Mouse (Mus musculus) kidney, adult 9 months (tissue): ENCODE measurements around the gene Dok1.

ENCODE experiments used
- DNase-seq: peaks from one replicate; pipeline ENCODE4 v3.0.0; 2022

Dok1 gene

DNA sequence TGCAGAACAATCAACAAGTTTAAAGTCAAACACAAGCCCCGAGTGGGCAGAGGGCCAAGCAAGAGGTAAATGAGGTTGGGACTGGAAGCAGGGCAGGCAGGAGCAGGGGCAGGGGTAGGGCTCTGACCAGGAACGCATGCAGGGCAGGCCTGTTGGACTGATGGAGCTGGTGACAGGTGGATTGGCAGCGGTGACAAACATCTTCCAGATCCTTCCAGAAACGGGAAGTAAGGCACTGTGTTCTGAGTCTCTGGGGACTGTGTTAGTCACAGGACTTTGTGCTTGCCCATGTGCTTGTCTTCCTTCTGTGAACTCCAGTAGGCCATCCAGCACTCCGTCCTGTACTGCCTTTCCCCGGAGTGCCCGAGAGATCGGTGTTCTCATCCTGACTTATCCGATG lies 11.5 kb upstream of the Dok1 start:
- no peak for DNase-seq

DNA sequence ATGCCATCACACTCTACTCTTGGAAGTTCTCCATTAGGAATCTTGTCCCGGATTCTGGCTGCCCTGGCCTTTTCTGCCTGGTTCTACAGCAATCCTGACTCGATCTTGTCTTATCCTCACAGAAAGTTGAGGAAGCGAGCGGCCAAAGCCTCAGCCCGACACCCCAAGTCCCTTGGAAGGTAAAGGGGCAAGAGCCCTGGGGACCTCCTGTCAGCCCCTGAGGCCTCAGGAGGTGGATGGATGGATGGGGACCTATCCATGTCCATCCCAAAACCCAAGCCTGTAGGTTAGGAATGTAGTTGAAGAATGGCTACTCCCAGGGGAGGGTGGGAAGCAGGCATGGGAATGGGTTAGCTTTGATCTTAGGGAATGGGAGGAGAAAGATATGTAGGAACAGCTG lies 10.7 kb upstream of the Dok1 start:
- no peak for DNase-seq

DNA sequence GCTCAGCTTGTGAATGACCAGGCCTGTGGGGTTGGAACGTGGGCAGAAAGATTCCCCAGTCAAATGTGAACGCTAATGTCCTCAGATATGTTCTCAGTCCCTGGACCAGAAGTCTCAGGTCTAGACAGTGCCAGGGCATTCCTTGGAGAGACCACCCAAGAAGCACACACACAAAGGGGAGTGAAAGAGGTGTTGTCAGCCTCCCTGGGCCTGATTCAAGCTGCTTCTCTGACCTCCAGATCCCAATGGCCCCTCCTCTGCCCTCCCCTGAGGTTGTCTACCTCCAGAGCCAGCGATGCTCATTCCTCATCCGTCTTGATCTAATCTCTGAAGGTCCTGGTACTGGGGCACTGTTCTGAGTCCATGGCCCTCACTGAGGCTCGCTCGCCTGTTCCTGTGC lies 10.3 kb upstream of the Dok1 start:
- no peak for DNase-seq

DNA sequence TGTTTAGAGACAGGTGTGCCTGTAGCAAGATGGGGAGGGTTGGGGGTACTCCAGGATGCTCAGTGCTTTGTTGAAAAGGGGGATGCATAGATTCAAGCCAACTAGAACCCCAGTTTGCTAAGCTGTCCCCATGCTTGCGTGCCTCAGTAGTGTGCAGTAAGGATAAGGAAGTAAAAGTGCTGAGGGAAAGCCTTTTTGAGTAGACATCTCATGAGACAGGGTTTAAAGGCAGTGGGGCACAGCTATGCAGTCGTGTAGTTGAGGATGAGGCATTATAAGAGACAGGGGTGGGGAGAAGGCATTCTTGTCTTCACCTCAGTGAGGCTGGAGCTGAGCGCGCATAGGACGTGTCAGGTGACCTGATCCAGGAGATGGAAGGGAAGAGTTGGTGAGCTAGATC lies 7.3 kb upstream of the Dok1 start:
- no peak for DNase-seq

DNA sequence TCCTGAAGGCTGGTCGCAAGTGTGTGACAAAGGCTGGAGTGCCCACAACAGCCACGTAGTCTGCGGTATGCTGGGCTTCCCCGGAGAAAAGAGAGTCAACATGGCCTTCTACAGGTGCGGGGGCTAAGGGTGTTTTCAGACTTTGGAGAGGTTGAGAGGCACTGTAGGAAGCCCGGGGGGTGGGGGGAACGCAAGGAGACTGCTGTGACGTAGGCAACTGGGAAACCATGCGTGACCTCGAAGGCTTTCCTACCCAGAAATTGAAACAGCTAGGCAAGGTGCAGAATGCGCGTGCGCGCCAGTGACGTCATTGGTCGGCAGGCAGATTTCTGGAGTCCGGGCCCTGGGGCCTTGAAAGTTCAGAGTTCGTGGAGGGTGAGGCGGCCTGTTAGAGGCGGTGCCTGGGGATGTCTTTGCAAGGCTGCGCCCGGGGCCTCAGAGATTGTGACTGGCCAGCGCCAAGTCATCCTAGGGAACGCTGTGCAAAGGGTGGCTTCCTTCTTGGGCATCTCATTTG lies 5.3 kb upstream of the Dok1 start:
- peak; percentile 98 for DNase-seq

DNA sequence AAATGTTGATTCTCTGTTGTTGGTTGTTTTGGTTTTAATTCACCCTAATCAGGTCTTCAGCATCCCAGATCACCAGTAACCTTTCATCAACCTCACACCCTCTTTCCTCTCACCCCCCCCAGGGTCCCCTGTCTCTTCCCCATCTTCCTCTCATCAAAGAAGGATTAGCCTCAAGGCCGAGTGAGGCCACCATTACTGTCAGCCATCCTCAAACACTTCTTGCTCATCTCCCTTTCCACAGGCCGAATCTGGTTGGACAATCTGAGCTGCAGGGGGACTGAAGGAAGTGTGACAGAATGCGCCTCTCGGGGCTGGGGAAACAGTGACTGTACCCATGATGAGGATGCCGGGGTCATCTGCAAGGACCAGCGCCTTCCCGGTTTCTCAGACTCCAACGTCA lies 3.9 kb upstream of the Dok1 start:
- DNase-seq = no peak

DNA sequence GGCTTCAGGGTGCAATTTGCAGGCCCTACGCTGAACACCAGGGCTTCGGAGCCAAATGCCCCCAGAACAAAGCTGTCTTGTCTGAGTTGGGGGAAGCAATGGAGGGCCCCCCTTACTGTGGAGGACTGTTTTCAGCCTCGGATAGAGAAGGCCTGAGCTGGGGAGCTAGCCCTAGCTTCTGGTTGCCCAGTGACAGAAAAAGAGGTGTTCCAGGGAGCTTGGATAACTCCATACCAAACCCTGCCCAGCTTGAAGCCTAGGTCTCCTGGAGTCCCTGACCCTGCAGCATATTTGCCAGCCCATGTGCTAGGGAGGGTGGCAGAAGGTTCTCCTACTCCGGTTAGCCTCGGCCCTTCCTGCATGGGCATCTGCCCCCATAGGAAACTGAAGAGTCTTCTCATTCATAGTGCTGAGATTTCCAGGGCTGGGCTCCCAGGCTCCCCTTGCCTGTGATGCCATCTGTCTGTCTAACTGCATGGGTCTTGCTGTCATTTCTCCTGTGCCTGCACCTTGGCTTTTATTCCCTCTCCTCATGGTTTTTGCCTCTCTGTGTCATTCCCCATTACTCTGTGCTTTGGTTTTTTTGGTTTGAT lies 1.3 kb upstream of the Dok1 start:
- DNase-seq = no peak

DNA sequence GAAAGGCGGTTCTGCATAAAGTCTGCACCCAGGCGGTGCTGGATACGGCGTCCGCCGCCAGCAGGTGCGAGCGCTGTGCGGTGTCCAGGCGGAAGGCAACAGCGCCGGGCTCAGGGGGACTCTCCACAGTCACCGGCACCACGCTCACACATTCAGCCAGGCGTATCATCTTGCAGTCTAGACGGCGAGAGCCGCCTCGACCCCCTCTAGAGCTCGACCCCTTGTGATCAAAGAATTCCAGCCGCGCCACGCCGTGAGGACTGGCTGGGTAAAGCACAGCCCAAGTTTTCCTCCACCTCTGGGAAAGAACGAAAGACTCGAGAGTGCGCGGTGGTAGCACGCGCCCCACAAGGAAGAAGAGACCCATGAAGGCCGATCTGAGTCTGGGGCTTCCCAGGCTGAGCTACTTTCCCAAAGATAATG lies 491 bp downstream of the Dok1 start:
- DNase-seq = no peak

DNA sequence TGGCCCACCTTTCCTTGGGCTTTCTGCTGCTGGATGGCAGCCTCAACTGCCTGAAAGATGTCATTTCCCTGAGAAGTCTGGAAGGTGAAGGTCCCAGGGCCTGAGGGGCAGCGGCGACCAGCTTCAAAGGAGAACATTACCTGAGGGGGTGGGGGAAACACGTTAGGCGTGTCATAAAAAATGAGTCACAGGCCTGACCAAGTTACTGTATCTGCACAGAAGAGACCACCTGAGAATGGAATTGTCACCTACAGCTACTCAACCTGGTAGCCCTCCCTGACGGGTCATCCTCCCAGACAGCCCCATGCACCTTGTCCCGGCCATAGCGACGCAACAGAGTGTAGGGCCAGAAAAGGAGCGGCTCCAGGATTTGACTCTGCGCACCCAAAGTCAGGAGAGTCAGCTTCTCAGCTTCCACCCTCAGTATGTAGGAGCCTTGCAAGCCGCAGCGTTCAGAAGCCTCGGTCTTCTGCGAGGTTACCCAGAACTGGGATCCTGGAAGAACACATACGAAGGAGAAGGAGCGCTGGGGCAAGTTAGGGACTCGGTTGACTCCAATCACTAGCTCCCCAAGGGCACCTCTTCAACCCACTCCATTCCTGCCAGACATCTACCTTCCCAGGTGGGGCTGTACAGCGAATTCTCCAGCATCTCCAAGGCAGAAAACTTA lies 1.2 kb downstream of the Dok1 start:
- DNase-seq = no peak

DNA sequence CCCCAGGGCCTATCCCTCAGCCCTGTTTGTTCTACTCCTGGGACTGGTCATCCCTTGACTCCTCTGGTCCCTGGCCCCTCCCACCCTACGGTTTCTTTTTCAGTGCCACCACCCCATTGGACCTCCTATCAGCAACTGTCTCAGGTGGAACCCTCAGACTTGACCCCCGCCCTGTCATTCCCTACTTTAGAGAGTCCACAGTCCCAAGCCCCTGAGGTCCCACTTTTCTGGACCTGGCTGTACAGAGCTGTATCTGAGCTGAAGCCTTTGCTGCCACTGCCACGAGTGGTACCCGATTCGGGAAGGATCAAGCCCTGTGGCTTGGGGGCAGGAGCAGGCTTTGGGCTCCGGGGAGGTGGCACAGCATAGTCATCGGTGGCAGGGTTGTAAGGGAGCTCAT lies 2.2 kb downstream of the Dok1 start:
- DNase-seq = no peak

DNA sequence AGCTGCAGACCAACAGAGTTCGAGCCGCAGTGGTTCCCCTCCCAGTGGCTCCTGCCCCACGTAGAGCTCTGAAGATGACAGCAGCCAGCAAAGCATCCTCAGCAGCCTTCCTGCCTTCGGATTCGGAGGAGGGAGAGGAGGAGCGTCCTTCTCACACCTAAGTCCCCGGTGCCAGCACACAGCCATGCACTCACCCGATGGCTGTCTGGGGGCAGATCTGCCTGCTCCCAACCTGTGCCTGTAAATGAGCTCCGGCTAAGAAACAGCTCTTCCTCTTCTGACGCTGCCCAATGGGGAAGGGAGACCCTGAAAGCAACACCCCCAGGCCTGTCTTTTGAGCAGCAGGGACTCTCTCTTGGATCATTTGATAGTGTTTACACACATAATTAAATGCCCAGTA lies 3.5 kb downstream of the Dok1 start:
- DNase-seq = no peak

DNA sequence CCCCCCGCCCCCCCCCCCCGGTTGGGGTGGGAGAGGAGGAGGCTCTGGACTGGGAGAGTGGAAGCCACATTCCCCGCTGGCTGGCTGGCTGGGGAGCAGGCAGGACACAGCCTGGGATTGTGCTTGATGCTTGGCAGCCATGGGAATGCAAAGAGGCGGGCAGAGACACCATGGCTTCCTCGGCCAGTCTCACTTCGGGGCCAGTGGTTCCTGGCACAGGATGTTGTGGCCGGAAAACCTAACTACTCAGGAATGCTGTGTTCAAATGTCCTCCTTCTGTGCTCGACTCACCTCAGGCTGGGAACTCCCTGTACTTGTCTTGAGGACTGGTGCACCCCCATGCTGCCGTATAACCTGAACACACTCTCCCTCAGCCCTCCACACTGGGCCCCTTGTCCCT lies 5.6 kb downstream of the Dok1 start:
- DNase-seq = no peak

DNA sequence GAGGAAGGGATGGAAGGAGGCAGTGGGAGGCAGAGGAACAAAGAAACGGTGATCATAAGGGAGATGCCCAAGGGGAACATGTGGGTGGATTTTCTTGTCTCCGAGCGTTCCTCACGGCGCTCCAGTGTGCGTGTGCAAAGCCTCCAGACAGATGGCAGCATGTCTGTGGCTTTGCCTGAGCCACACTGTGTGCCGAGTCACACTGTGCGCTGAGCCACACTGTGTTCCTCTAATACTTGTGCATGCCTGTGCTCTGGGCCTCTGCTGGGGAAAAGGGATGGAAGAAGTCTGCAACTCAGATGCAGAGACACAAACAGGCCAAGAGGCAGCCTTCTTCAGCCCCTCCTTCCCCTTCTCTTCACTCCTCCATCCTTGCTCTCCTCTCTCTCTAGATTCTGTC lies 6.0 kb downstream of the Dok1 start:
- DNase-seq = no peak

DNA sequence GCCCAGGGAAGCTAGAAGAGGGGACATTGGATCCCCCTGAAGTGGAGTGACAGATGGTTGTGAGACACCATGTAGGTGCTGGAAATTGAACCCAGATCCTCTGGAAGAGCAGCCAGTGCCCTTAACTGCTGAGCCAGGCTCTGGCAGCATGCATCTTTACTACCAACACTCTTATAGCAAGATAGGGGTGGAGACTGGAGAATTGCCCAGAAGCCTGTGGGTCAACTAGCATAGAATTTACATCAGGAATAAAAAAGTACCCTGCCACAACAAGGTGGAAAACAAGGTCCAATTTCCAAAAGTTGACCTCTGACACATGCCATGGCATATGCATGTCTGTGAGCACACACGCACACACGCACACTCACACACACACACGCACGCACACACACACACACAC lies 8.1 kb downstream of the Dok1 start:
- DNase-seq = no peak

DNA sequence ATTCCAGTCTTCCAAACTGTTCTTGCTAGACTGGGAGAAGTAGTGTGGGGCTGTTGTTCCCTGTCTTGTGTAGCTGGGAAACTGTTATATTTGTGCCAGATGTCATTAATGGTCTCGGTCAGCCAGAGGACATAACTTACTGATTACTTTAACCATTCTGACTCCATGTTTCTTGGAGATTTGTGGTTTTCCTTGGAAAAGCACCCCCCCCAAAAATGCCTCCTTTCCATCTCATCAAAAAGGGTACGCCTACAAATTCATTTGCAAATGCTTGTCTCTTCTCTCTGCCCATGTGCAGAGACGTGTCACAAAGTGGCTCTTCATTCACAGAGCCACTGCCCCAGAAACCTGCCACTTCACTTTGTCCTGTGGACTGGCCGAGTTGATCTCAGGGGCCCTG lies 8.8 kb downstream of the Dok1 start:
- DNase-seq = no peak

DNA sequence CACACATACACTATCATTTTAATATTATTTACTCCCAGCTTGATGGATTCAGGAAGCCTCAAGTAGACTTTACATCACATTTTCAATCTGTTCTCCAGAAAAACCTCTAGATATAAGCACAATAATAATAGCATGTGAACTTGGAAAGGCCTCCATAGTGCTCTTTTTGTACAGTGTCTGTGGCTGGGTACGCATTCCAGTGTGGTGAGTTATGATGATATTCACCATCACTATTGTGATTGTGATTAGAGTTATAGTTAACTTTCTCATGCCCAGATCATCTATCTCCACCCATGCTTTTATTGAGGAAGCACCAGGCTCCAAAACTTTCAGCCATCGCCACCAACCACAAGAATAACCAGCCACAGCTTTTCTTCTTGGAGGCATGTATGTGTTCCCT lies 9.5 kb downstream of the Dok1 start:
- no peak for DNase-seq

DNA sequence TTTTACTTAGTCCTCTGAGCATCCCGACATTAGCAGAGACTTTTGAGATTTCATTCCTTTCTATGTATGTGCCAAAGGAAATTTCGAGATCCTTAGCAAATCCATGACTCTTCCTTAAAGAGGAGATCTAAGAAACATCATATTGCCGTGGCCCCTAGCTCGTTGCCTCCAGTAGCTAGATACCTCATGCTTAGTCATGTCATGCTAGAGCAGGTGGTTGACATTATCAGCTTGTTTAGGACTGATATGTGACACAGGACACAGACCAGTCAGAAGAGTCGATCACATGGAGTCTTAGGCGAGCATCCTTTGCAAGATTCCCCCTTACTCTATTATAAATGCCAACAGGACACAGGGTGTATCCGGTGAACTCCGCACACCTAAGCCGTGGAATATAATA lies 10.3 kb downstream of the Dok1 start:
- DNase-seq = no peak

DNA sequence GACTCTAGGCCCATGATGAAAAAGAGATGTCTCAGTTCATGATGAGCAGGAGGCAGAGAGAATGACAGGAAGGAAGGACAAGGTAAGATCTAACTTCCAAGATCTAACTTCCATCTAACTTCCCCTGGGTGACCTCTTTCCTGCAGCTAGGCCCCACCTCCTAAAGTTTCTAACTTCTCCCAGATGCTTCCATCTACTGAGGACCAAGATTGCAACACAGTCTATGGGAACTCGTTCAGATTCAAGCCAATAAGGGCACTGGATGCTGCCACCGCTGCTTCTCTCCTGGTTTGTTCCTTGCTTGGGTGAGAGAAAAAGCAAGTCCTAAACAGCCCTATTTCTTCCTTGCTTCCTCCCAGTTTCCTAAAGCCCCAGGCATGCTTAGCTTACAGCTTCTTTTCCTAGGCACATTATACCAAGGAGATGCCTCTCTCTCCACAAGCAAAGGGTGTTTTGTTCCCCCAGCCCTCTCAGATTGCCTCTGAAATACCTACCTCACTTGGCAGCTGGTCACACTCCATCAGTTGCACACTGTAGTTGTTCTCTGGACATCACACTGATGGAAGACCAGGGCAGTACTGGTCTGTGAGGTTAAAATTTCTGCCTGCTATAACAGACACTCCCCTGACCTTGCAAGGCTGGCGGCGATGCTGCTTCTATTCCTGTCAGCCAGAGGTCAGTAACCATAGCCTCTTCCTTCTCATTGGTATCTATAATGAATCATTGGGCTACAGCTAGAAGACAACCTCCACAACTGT lies 12.3 kb downstream of the Dok1 start:
- DNase-seq = no peak

DNA sequence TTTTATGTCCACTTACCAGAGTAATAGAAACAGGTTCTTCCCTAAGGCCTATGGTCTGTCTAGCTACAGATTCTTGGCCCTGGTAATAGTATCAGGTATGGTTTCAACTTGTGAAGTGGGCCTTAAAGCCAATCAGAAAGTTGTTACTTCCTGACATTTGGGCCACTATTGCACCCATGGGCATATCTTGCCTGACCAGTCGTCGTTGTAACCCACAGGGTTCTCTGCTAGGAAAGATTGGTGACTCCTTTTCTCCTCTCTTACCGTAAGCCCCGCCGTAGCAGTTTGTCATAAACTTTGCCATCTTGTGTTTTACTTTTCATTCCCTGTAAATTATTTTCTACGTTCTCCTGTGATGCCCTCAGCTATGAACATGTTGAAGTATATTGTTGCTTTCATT lies 13.2 kb downstream of the Dok1 start:
- no peak for DNase-seq

DNA sequence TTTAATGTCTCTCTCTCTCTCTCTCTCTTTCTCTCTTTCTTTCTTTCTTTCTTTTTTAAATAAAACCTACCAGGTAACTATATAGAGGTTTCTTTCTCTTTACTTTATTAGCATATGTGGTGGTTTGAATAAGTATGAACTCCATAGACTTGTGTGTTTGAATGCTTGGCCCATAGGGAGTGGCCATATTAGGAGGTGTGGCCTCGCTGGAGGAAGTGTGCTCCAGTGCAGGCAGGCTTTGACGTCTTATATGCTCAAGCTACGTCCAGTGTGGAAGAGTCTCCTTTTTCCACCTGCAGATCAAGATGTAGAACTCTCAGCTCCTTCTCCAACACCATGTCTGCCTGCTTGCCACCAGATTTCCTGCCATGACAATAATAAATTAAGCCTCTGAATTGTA lies 14.2 kb downstream of the Dok1 start:
- no peak for DNase-seq

DNA sequence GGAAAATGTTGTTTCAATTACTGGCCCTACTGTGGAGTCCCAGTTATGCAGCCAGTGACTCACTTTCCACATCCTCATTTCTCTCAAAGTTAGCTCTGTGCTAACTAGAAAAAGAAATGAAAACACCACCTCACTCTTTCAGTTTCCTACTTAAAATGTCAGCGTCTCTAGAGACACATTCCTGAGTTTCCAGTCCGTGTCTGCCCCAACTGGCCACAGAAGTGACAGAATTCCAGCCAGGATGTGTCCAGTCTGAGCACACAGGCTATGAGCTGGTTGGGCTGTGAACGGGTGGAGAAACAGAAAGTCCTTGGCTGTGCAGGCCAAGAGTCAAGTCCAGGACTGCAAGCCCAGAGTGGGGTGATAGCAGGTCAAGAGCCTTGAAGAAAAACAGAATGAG lies 16.1 kb downstream of the Dok1 start:
- DNase-seq = no peak

DNA sequence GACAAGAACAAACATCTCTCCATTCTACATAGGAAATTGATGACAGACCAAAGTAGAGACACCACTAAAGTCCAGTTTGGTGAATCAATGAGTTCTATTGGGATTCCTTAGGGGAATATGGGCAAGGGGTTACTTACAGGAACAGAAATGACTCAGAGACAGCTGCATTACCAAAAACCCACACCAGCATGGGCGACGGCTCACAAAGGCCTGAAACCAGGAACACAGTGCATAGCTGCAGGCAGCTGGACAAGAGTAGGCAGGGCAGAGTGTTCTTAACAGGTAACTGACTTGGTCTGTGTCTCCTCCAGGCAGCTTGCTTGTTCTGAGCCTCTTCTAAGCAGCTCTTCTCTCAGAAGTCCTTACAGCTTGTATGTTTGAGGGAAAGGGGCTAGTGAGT lies 17.5 kb downstream of the Dok1 start:
- DNase-seq = no peak

DNA sequence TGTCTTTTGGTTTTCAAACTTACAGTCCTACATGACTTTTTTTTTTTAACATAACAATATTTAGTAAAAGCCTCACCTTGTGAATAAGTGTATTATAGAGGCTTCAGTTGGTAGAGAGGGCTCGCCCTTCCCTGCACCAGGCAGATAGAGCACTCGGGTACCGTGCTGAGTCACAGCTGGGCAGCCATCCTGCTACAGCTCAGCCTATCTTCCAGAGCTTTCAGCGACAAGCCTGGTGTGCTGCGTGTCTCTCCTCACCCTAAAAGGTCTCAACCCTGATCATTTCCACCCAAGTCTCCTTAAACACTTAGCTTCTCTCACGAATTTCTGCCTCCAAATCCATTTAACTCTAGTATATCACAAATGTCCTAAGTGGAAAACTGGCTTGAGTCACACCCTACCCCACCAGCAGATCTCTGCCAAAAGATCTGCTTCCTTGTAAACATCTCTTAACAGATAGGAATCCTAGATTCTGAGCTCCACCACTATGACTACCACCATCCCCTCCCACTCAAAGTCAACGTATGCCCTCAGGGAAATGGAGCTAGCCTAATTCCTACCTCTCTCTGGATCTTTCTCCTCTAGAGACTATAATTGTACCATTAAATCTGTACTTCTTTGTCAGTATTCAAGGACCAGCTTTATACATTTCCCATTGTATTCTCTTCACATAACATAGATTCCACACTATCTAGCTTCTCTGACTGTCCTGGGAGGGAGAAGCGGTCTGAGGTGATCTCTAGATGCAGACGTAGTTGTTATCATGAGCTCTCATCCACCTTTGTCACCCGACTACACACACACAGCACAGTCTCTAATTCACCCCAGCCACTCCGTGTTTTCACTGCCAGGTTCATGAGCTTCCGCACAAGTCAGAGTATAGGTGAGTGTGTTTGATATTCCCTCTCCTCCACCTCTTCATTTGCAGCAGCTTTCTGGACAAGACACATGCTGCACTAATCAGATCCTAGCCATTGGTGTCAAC lies 18.5 kb downstream of the Dok1 start:
- no peak for DNase-seq
